Mouse (Mus musculus) myocyte (in vitro differentiated cells): Measurements from ENCODE around the gene Mks1. TPM values are rescaled to one million over a fixed set of nuclear protein-coding genes. Genes with fewer than 3 reads are reported as not detected.

Source experiments
- H3K27me3 ChIP-seq: one replicate; pipeline ENCODE4 v1.6.1; 2011; ENCODE audit not compliant: control insufficient read depth, insufficient read depth, insufficient read length
- H3K36me3 ChIP-seq: one replicate; pipeline ENCODE4 v1.6.1; 2011; ENCODE audit not compliant: control insufficient read depth, insufficient read depth
- H3K4me2 ChIP-seq: one replicate; pipeline ENCODE4 v1.6.1; 2011; ENCODE audit warnings: low read depth, control low read depth
- H3K4me3 ChIP-seq: one replicate; pipeline ENCODE4 v1.5.1; 2011; ENCODE audit warnings: mild to moderate bottlenecking, control low read depth, moderate library complexity
- H3K79me2 ChIP-seq: one replicate; pipeline ENCODE4 v1.6.1; 2011; ENCODE audit not compliant: control insufficient read depth, insufficient read depth
- H3ac ChIP-seq: one replicate; pipeline ENCODE4 v1.6.1; 2011; ENCODE audit not compliant: control insufficient read depth, insufficient read length
- CEBPB ChIP-seq: IDR thresholded peaks from 2 replicates; pipeline ENCODE4 v1.6.1; 2011; ENCODE audit warnings: mild to moderate bottlenecking, moderate library complexity; ENCODE audit not compliant: poor library complexity, insufficient read depth, severe bottlenecking
- E2F4 ChIP-seq: IDR thresholded peaks from one replicate; pipeline ENCODE4 v1.6.1; 2011; ENCODE audit warnings: mild to moderate bottlenecking, control low read depth, moderate library complexity; ENCODE audit not compliant: insufficient read depth
- MAX ChIP-seq: IDR thresholded peaks from one replicate; pipeline ENCODE4 v1.6.1; 2011; ENCODE audit warnings: low read depth, mild to moderate bottlenecking, control low read depth
- MYOD1 ChIP-seq, 3 experiments: IDR thresholded peaks; one replicate each; pipeline ENCODE4 v1.6.1; 2011; ENCODE audit warnings: control low read depth in 2 of 3, low read depth in 2 of 3, mild to moderate bottlenecking in 2 of 3, moderate library complexity in 1 of 3; ENCODE audit not compliant: insufficient read length in 2 of 3, control insufficient read depth in 1 of 3
- MYOG ChIP-seq, 3 experiments: IDR thresholded peaks; one replicate each; pipeline ENCODE4 v1.6.1; 2011; ENCODE audit warnings: control low read depth in 2 of 3, low read depth in 2 of 3, mild to moderate bottlenecking in 2 of 3; ENCODE audit not compliant: insufficient read length in 2 of 3, control insufficient read depth in 1 of 3, insufficient read depth in 1 of 3
- POLR2A ChIP-seq: IDR thresholded peaks from one replicate; pipeline ENCODE4 v1.6.1; 2011; ENCODE audit warnings: low read depth, mild to moderate bottlenecking, control low read depth, moderate library complexity; ENCODE audit not compliant: insufficient read length
- POLR2AphosphoS2 ChIP-seq: IDR thresholded peaks from one replicate; pipeline ENCODE4 v1.6.1; 2011; ENCODE audit warnings: low read depth, control low read depth; ENCODE audit not compliant: insufficient read length
- REST ChIP-seq: IDR thresholded peaks from one replicate; pipeline ENCODE4 v1.6.1; 2011; ENCODE audit warnings: mild to moderate bottlenecking, control low read depth, moderate library complexity; ENCODE audit not compliant: insufficient read depth, insufficient read length
- SRF ChIP-seq: IDR thresholded peaks from one replicate; pipeline ENCODE4 v1.6.1; 2011; ENCODE audit warnings: low read depth; ENCODE audit not compliant: control insufficient read depth, insufficient read length
- TCF12 ChIP-seq: IDR thresholded peaks from one replicate; pipeline ENCODE4 v1.6.1; 2011; ENCODE audit warnings: mild to moderate bottlenecking, control low read depth; ENCODE audit not compliant: poor library complexity, insufficient read depth, severe bottlenecking
- TCF3 ChIP-seq: IDR thresholded peaks from one replicate; pipeline ENCODE4 v1.6.1; 2011; ENCODE audit warnings: low read depth, control low read depth; ENCODE audit not compliant: insufficient read length
- USF1 ChIP-seq: IDR thresholded peaks from one replicate; pipeline ENCODE4 v1.6.1; 2011; ENCODE audit warnings: low read depth, mild to moderate bottlenecking, control low read depth, moderate library complexity
- polyA plus RNA-seq: library from polyadenylated mRNA; unstranded; fragments of >200 nt; fragmentation: generic; extraction: Trizol; gene quantifications from one replicate; pipeline ENCODE4 v1.2.1, GENCODE M21; 2012; ENCODE audit warnings: missing spikeins

Mks1 gene
- polyA plus RNA-seq, 1 experiment = 6.6 TPM

DNA sequence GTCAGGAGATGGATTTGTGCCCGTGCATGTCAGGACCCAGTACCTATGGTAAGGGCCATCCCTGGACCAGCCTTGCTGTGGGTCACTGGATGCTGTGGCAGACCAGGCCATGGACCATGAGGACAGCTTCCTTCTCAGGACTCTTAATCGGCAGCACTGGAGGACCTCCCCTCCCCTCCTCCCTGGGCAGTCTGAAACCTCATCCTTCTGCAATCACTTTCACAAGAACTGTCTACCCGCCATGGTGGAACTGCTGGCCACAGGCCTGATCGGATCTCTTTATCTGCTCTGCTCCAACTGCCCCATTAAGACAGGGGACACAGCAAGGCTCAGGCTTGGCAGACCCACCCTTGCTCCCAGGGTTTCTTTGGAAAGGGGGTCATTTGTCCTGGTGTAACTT is 28.7 kb downstream of the Mks1 start:
- Histone ChIP-seq H3K4me3 (no peak overlapping the region), H3K36me3 (no peaks in the 10 kb centered on the region), H3K4me2 (no peak overlapping the region), H3K27me3 (peaks cover 33% of the 10 kb centered on the region), H3K79me2 (no peaks in the 10 kb centered on the region), H3ac (no peak overlapping the region)
- TF ChIP-seq POLR2AphosphoS2 (no peak), MYOG (IDR thresholded peaks at IDR 0.05; ENCODE audit: control insufficient read depth in 1 of 3, insufficient read depth in 1 of 3, insufficient read length in 2 of 3, low read depth in 2 of 3) (no peak), SRF (no peak), TCF12 (no peak), E2F4 (no peak), CEBPB (no peak), TCF3 (no peak), MAX (no peak), MYOD1 (IDR thresholded peaks at IDR 0.05; ENCODE audit: control insufficient read depth in 1 of 3, insufficient read length in 2 of 3, low read depth in 2 of 3) (no peak), REST (no peak), POLR2A (no peak), USF1 (no peak)

DNA sequence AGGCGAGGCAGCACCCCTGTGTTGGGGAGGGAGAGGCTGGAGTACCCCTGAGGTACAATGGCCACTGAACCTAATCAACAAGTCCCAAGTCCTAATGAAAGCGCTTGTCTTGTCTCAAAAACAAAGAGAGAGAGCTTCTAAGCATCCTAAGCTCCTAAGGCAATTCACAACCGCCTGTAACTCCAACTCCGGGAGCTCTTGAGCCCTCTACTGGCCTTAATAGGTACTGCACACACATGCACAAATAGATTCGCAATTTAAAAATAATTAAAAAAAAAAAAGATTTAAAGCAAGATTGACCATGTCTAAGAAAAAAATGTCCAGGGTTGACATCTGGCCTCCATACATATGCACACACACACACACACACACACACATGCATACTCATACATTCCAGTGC is 30.5 kb downstream of the Mks1 start:
- H3K4me2 ChIP-seq = no peak overlapping the region
- peaks cover 20% of the 10 kb centered on the region for H3K27me3 ChIP-seq
- H3ac ChIP-seq = no peak overlapping the region
- H3K36me3 ChIP-seq = no peaks in the 10 kb centered on the region
- TF ChIP-seq POLR2A (no peak), USF1 (no peak), TCF12 (no peak), E2F4 (no peak), MYOG (IDR thresholded peaks at IDR 0.05; ENCODE audit: control insufficient read depth in 1 of 3, insufficient read depth in 1 of 3, insufficient read length in 2 of 3, low read depth in 2 of 3) (no peak), MAX (no peak), SRF (no peak), MYOD1 (IDR thresholded peaks at IDR 0.05; ENCODE audit: control insufficient read depth in 1 of 3, insufficient read length in 2 of 3, low read depth in 2 of 3) (no peak)
- H3K4me3 ChIP-seq = no peak overlapping the region
- no peaks in the 10 kb centered on the region for H3K79me2 ChIP-seq

DNA sequence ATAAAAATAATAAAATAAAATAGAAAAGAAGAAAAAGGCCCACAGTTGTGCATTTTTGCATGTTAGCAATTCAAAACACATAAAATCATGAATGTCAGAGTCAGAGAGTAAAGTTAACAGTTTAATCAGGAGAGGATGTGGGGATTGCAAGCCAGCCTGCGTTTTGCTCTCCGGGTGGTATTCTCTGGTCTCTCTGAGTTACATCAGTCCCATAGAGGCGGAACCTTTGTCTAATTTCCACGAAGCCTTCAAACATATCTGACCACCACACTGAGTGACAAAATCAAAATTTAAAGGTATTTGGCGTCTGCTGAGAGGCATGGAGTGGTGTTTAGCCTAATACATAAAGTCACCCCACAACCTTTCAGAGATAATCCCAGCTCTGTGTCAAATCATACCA is 31.8 kb downstream of the Mks1 start:
- Histone ChIP-seq H3K79me2 (no peaks in the 10 kb centered on the region), H3ac (no peak overlapping the region), H3K4me3 (no peak overlapping the region), H3K36me3 (no peaks in the 10 kb centered on the region), H3K4me2 (peak overlapping the region; percentile 42), H3K27me3 (peaks cover 20% of the 10 kb centered on the region)
- TF ChIP-seq CEBPB = peak; percentile 88; the same call in 1 of the 2 replicates
- no peak for TF ChIP-seq POLR2A

DNA sequence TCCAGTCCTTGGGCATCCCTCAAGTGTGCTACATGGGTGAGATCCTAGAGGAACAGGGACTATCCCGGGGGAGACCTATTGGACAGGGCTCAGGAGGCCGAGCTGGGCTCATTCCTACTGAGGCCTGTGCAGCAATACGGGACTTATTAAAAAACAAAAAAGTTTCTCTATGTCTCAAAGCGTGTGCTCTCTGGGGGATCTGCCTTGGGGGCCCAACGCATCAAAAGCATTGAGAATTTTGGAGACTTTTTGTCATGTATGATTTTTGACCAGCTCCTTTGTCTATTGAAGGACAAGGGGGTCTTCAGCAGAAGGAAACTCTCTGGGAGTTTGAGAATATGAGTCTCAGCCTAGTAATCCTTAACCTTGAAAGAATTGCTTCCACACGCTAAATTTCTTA is 39.2 kb downstream of the Mks1 start, which contains the start of gene Olfr462:
Gene Olfr462, minus strand, starts transcription at position 101 of the 400 bp plus-strand sequence.
- TF ChIP-seq POLR2AphosphoS2 (no peak), TCF12 (no peak), MYOG (IDR thresholded peaks at IDR 0.05; ENCODE audit: control insufficient read depth in 1 of 3, insufficient read depth in 1 of 3, insufficient read length in 2 of 3, low read depth in 2 of 3) (no peak), USF1 (no peak)
- H3ac ChIP-seq = no peak within 1 kb of the TSS
- no peak within 1 kb of the TSS for H3K4me3 ChIP-seq
- H3K36me3 ChIP-seq = no peaks in the 10 kb centered on the region
- peaks cover 28% of the 10 kb centered on the region for H3K27me3 ChIP-seq
- no peak within 1 kb of the TSS for H3K4me2 ChIP-seq
- H3K79me2 ChIP-seq = no peaks in the 10 kb centered on the region

DNA sequence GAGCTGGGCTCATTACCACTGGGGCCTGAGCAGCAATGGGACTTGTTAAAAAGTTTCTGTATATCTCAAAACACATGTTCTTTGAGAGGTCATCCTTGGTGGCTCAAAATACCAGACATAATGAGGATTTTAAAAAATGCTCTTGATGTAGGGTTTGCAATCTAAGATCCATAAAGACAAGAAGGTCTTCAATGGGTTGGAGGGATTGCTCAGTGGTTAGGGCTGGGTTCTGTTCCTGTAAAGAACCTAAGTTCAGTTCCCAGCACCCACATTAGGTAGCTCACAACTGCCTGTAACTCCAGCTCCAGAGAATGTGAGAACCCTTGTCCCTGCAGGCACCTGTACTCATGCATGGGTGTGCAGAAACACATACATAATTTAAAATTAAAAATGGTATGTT is 44.3 kb downstream of the Mks1 start, which contains the start of gene Olfr463:
Gene Olfr463, minus strand, starts transcription at position 101 of the 400 bp plus-strand sequence.
- Histone ChIP-seq H3K27me3 (peaks cover 31% of the 10 kb centered on the region), H3K4me2 (no peak within 1 kb of the TSS), H3ac (no peak within 1 kb of the TSS), H3K79me2 (no peaks in the 10 kb centered on the region), H3K4me3 (no peak within 1 kb of the TSS), H3K36me3 (no peaks in the 10 kb centered on the region)
- TF ChIP-seq TCF12 = no peak

DNA sequence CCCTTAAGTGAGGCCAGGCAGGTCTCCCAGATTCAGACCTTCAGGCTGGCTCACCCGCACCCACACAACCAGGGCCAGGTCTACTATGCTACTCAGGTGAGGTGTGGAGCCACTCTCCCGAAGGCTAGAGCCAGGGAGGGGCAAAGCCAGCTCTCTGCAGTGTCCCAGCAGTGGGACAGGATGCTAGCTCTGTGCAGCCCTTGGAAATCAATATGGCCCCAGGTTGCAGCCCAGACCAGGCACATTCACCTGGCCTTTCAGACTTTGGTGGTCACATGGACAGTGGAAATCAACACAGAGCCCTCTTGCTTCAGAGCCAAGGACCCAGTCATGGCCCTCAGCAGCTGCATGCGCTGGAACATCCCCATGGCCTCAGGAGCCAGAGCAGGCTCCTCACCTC is 51.3 kb downstream of the Mks1 start:
- H3K4me3 ChIP-seq = no peak overlapping the region
- no peaks in the 10 kb centered on the region for H3K36me3 ChIP-seq
- no peak for TF ChIP-seq USF1
- TF ChIP-seq MAX = no peak
- no peak for TF ChIP-seq MYOG (IDR thresholded peaks at IDR 0.05; ENCODE audit: control insufficient read depth in 1 of 3, insufficient read depth in 1 of 3, insufficient read length in 2 of 3, low read depth in 2 of 3)
- TF ChIP-seq CEBPB = no peak
- TF ChIP-seq TCF3 = no peak
- no peak for TF ChIP-seq POLR2A
- no peak for TF ChIP-seq REST
- no peak for TF ChIP-seq POLR2AphosphoS2
- no peak for TF ChIP-seq TCF12
- no peak for TF ChIP-seq MYOD1 (IDR thresholded peaks at IDR 0.05; ENCODE audit: control insufficient read depth in 1 of 3, insufficient read length in 2 of 3, low read depth in 2 of 3)
- no peak for TF ChIP-seq E2F4
- TF ChIP-seq SRF = no peak
- H3K27me3 ChIP-seq = peaks cover 7% of the 10 kb centered on the region
- H3K4me2 ChIP-seq = no peak overlapping the region
- H3ac ChIP-seq = no peak overlapping the region
- H3K79me2 ChIP-seq = no peaks in the 10 kb centered on the region

Other genes starting within 250 kb of the Mks1 start
- gene Hsf5, start 236.1 kb upstream of the Mks1 start, polyA plus RNA-seq = not detected
- not detected for gene Rnf43, start 190.5 kb upstream of the Mks1 start, polyA plus RNA-seq
- gene Supt4a, start 115.7 kb upstream of the Mks1 start, polyA plus RNA-seq = 159 TPM
- 0.04 TPM for gene Tspoap1, start 92.7 kb upstream of the Mks1 start, polyA plus RNA-seq
- gene Mpo, start 59.6 kb upstream of the Mks1 start, polyA plus RNA-seq = not detected
- not detected for gene Lpo, start 24.9 kb upstream of the Mks1 start, polyA plus RNA-seq
- not detected for gene Epx, start 22.3 kb downstream of the Mks1 start, polyA plus RNA-seq
- gene Olfr462, start 39.1 kb downstream of the Mks1 start, polyA plus RNA-seq = not detected
- gene Olfr463, start 44.2 kb downstream of the Mks1 start, polyA plus RNA-seq = not detected
- not detected for gene Olfr464, start 67.8 kb downstream of the Mks1 start, polyA plus RNA-seq
- gene Dynll2, start 134.3 kb downstream of the Mks1 start, polyA plus RNA-seq = 74.0 TPM
- gene Srsf1, start 194.2 kb downstream of the Mks1 start, polyA plus RNA-seq = 69.9 TPM
- 17.7 TPM for gene Vezf1, start 215.1 kb downstream of the Mks1 start, polyA plus RNA-seq
- 40.8 TPM for gene Cuedc1, start 244.8 kb downstream of the Mks1 start, polyA plus RNA-seq